Mouse (Mus musculus) heart, embryonic 14.5 days (tissue): ENCODE measurements around the gene Olfr1205. TPM values are rescaled to one million over a fixed set of nuclear protein-coding genes. Genes with fewer than 3 reads are reported as not detected.

Experiments
- ATAC-seq: fragments of 200-750 bp; cut with Nextera tagmentation; 2 replicates; pipeline ENCODE4 v1.8.0; 2017; ENCODE audit warnings: low read depth, moderate TSS enrichment; ENCODE audit not compliant: insufficient number of reproducible peaks, insufficient read depth, low FRiP score
- H3K27ac ChIP-seq, 2 experiments: fragments of 200-500 bp in 1 of 2; fragments of 300-500 bp in 1 of 2; sonication (generic) in 1 of 2; replicated peaks in 1 of 2; 2 replicates each; pipeline ENCODE4 v1.5.1; 2012 to 2014; ENCODE audit warnings: low read depth in 2 of 2, low read length in 2 of 2, control low read depth in 1 of 2, mild to moderate bottlenecking in 1 of 2, mixed read lengths in 1 of 2; ENCODE audit not compliant: control insufficient read depth in 1 of 2, insufficient read depth in 1 of 2
- H3K27me3 ChIP-seq: fragments of 300-500 bp; sonication (generic); 2 replicates; pipeline ENCODE4 v1.6.1; 2014; ENCODE audit warnings: mild to moderate bottlenecking, low read length, control low read depth; ENCODE audit not compliant: control insufficient read depth, insufficient read depth
- H3K36me3 ChIP-seq: fragments of 300-500 bp; sonication (generic); 2 replicates; pipeline ENCODE4 v1.6.1; 2014; ENCODE audit warnings: mild to moderate bottlenecking, control low read depth, low read length, mixed read lengths; ENCODE audit not compliant: control insufficient read depth, insufficient read depth
- H3K4me1 ChIP-seq, 2 experiments: fragments of 200-500 bp in 1 of 2; fragments of 300-500 bp in 1 of 2; sonication (generic) in 1 of 2; 2 replicates each; pipeline ENCODE4 v1.6.1; 2012 to 2014; ENCODE audit warnings: low read length in 2 of 2, control low read depth in 1 of 2, mixed read lengths in 1 of 2; ENCODE audit not compliant: control insufficient read depth in 2 of 2, insufficient read depth in 2 of 2
- H3K4me2 ChIP-seq: fragments of 300-500 bp; sonication (generic); 2 replicates; pipeline ENCODE4 v1.6.1; 2014; ENCODE audit warnings: mild to moderate bottlenecking, low read length
- H3K4me3 ChIP-seq, 2 experiments: fragments of 200-500 bp in 1 of 2; fragments of 300-500 bp in 1 of 2; sonication (generic) in 1 of 2; 2 replicates each; pipeline ENCODE4 v1.5.1; 2012 to 2014; ENCODE audit warnings: low read length in 2 of 2, mild to moderate bottlenecking in 2 of 2, control low read depth in 1 of 2, low read depth in 1 of 2, moderate library complexity in 1 of 2; ENCODE audit not compliant: control insufficient read depth in 1 of 2, insufficient read depth in 1 of 2
- H3K9ac ChIP-seq: fragments of 300-500 bp; sonication (generic); 2 replicates; pipeline ENCODE4 v1.6.1; 2014; ENCODE audit warnings: mild to moderate bottlenecking, low read length
- H3K9me3 ChIP-seq: fragments of 300-500 bp; sonication (generic); 2 replicates; pipeline ENCODE4 v1.6.1; 2016; ENCODE audit warnings: low read length, control low read depth; ENCODE audit not compliant: control insufficient read depth
- WGBS: fragments of 180-500 bp; shearing (Covaris S2); extraction: QIAGEN DNeasy Blood & Tissue Kit; methylation state at CpG from one replicate; pipeline ENCODE4 v1.1.7; 2014; 5-methylcytosine and 5-hydroxymethylcytosine counted together
- polyA plus RNA-seq: library from polyadenylated mRNA; unstranded; fragments of >200 nt; fragmentation: Nextera tagmentation; extraction: Ambion mirVana; gene quantifications from 2 replicates; pipeline ENCODE4 v1.2.1, GENCODE M21; 2014

Gene Olfr1205
- not detected in 2 replicates for polyA plus RNA-seq

DNA sequence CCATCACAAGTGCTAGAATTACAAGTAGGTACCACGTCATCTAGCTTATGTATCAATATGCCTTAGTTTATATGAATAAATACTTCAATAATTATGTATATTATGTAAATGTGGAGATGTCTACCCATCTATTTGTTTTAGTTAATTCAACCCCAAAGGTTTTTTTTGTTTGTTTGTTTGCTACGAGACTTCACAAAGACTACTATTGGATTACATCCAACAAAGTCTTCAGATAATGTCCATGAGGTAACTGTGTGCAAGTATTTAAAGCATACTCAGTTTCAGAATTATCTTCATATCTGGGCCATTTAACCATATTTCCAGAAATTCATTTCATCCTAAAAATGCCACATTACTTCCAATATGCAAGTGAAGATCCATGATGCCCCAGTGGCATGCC is at the start of gene Olfr1205:
TSS of gene Olfr1205 (plus strand) at position 301 of the 400 bp plus-strand sequence.
- 76% methylated on average over 2 of the region's 2 CpGs for WGBS
- no peak for ATAC-seq

DNA sequence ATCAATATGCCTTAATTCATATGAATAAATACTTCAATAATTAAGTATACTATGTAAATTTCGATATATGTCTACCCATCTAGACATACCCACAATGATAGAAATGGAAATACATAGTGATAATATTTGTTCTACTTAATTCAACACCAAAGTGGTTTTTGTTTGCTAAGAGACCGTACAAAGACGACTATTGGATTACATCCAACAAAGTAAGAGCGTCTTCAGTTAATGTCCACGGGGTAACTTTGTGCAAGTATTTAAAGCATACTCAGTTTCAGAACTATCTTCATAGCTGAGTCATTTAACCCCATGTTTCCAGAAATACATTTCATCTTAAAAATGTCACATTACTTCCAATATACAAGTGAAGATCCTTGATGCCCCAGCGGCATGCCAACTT is 36.8 kb upstream of the Olfr1205 start, which contains the start of gene Olfr1201:
TSS of gene Olfr1201 (plus strand) at position 301 of the 400 bp plus-strand sequence.
- Histone ChIP-seq H3K4me1 (no peaks in the 10 kb centered on the region), H3K36me3 (no peaks in the 10 kb centered on the region), H3K9ac (no peak within 1 kb of the TSS), H3K27ac (no peak within 1 kb of the TSS), H3K4me2 (no peak within 1 kb of the TSS), H3K27me3 (no peaks in the 10 kb centered on the region), H3K4me3 (no peak within 1 kb of the TSS), H3K9me3 (no peaks in the 10 kb centered on the region)
- 78% methylated on average over 6 of the region's 6 CpGs for WGBS
- ATAC-seq: no peak

More for the DNA sequence above, at the start of gene Olfr1205:
- no peak within 1 kb of the TSS for H3K4me3 ChIP-seq
- no peaks in the 10 kb centered on the region for H3K27me3 ChIP-seq
- H3K9me3 ChIP-seq: no peaks in the 10 kb centered on the region
- no peak within 1 kb of the TSS for H3K9ac ChIP-seq
- H3K36me3 ChIP-seq: no peaks in the 10 kb centered on the region
- no peak within 1 kb of the TSS for H3K4me2 ChIP-seq
- no peaks in the 10 kb centered on the region for H3K4me1 ChIP-seq
- H3K27ac ChIP-seq: no peak within 1 kb of the TSS

DNA sequence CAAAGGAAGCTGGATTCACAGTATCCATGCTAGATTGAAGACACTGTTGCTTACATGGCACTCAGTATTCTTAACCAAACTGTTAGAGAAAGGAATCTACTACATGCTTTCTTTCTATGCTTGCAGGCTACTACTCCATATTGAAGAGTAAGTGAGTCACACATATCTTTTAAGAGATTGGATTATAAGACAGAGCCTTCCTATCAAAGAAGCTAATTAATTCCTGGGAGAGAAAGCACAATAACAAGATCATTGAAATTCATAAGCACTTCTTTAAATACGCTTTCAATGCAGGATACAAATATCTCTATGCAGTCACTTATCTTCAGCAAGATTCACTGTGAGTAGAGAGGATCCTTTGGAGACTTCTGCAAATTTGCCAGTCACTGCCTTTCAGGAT is 15.3 kb upstream of the Olfr1205 start, which contains the start of gene Olfr1202:
TSS of gene Olfr1202 (plus strand) at position 301 of the 400 bp plus-strand sequence.
- Histone ChIP-seq H3K4me2 (no peak within 1 kb of the TSS), H3K36me3 (no peaks in the 10 kb centered on the region), H3K4me1 (no peaks in the 10 kb centered on the region), H3K27ac (no peak within 1 kb of the TSS), H3K4me3 (no peak within 1 kb of the TSS), H3K9me3 (no peaks in the 10 kb centered on the region), H3K27me3 (no peaks in the 10 kb centered on the region), H3K9ac (no peak within 1 kb of the TSS)
- no peak for ATAC-seq
- WGBS: 72% methylated on average over 1 of the region's 1 CpGs

DNA sequence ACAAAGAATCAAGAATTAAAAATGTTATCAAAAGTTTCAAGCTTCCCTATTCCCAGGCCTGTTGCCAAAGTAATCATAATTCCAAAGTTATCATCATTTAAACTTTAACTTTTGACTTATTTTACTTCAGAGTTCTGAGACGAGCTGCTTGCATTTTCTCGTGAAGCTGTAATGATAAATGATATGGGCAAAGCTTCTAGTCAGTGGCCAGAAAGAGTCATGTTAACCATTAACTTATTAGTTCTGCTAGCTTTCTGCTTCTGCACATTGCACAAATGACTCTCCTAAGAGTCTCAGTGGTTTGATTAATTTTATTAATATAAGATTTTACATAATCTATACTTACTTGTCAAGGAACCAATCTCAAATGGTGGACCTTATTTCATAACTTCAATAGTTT is 8.9 kb downstream of the Olfr1205 start:
- no peak overlapping the region for H3K4me3 ChIP-seq
- H3K9me3 ChIP-seq: no peaks in the 10 kb centered on the region
- WGBS: 78% methylated on average over 2 of the region's 2 CpGs
- H3K4me2 ChIP-seq: no peak overlapping the region
- H3K9ac ChIP-seq: no peak overlapping the region
- no peaks in the 10 kb centered on the region for H3K27me3 ChIP-seq
- H3K27ac ChIP-seq: no peak overlapping the region
- no peaks in the 10 kb centered on the region for H3K4me1 ChIP-seq
- no peak for ATAC-seq
- H3K36me3 ChIP-seq: no peaks in the 10 kb centered on the region

DNA sequence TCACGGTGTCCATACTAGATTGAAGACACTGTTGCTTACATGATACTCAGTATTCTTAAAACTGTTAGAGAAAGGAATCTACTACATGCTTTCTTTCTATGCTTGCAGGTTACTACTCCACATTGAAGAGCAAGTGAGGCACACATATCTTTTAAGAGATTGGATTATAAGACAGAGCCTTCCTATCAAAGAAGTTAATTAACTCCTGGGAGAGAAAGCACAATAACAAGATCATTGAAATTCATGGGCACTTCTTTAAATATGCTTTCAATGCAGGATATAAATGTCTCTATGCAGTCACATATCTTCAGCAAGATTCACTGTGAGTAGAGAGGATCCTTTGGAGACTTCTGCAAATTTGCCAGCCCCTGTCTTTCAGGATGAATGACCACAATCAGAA is 19.5 kb downstream of the Olfr1205 start, which contains the start of gene Olfr1204:
TSS of gene Olfr1204 (plus strand) at position 301 of the 400 bp plus-strand sequence.
- no peak for ATAC-seq
- no peaks in the 10 kb centered on the region; the same call in 1 of the 2 replicates for H3K9me3 ChIP-seq
- no peaks in the 10 kb centered on the region for H3K36me3 ChIP-seq
- no peak within 1 kb of the TSS for H3K4me3 ChIP-seq
- no peaks in the 10 kb centered on the region for H3K27me3 ChIP-seq
- WGBS: 83% methylated on average over 1 of the region's 1 CpGs
- no peak within 1 kb of the TSS for H3K4me2 ChIP-seq
- H3K27ac ChIP-seq: no peak within 1 kb of the TSS
- no peak within 1 kb of the TSS for H3K9ac ChIP-seq
- no peaks in the 10 kb centered on the region for H3K4me1 ChIP-seq

DNA sequence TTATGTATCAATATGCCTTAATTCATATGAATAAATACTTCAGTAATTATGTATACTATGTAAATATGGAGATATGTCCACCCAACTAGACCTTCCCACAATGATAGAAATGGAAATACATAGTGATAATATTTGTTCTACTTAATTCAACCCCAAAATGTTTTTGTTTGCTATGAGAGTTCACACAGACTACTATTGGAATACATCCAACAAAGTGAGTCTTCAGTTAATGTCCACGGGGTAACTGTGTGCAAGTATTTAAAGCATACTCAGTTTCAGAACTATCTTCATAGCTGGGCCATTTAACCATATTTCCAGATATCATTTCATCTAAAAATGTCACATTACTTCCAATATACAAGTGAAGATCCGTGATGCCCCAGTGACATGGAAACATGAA is 33.4 kb downstream of the Olfr1205 start, which contains the start of gene Olfr1206:
TSS of gene Olfr1206 (plus strand) at position 301 of the 400 bp plus-strand sequence.
- Histone ChIP-seq H3K4me3 (no peak within 1 kb of the TSS), H3K27ac (no peak within 1 kb of the TSS), H3K4me1 (no peaks in the 10 kb centered on the region), H3K27me3 (no peaks in the 10 kb centered on the region), H3K9ac (no peak within 1 kb of the TSS), H3K4me2 (no peak within 1 kb of the TSS), H3K36me3 (no peaks in the 10 kb centered on the region), H3K9me3 (no peaks in the 10 kb centered on the region)
- WGBS: 73% methylated on average over 2 of the region's 2 CpGs
- no peak for ATAC-seq

Other genes starting within 250 kb of the Olfr1205 start
- not detected in 2 replicates for gene Olfr1189, start 243.3 kb upstream of the Olfr1205 start, polyA plus RNA-seq
- gene Olfr1191-ps1, start 189.2 kb upstream of the Olfr1205 start, polyA plus RNA-seq: not detected in 2 replicates
- not detected in 2 replicates for gene Olfr1192-ps1, start 181.2 kb upstream of the Olfr1205 start, polyA plus RNA-seq
- gene Olfr1193, start 154.1 kb upstream of the Olfr1205 start, polyA plus RNA-seq: not detected in 2 replicates
- gene Olfr1195, start 140.6 kb upstream of the Olfr1205 start, polyA plus RNA-seq: not detected in 2 replicates
- not detected in 2 replicates for gene Olfr1196, start 125.1 kb upstream of the Olfr1205 start, polyA plus RNA-seq
- gene Olfr1197, start 97.4 kb upstream of the Olfr1205 start, polyA plus RNA-seq: not detected in 2 replicates
- gene Olfr1198, start 78.4 kb upstream of the Olfr1205 start, polyA plus RNA-seq: not detected in 2 replicates
- not detected in 2 replicates for gene Olfr1199, start 69.3 kb upstream of the Olfr1205 start, polyA plus RNA-seq
- not detected in 2 replicates for gene Olfr1200, start 59.2 kb upstream of the Olfr1205 start, polyA plus RNA-seq
- gene Olfr1201, start 36.7 kb upstream of the Olfr1205 start, polyA plus RNA-seq: not detected in 2 replicates
- not detected in 2 replicates for gene Olfr1202, start 15.2 kb upstream of the Olfr1205 start, polyA plus RNA-seq
- gene Olfr1204, start 19.6 kb downstream of the Olfr1205 start, polyA plus RNA-seq: not detected in 2 replicates
- not detected in 2 replicates for gene Olfr1206, start 33.5 kb downstream of the Olfr1205 start, polyA plus RNA-seq
- not detected in 2 replicates for gene Olfr1208, start 72.6 kb downstream of the Olfr1205 start, polyA plus RNA-seq
- not detected in 2 replicates for gene Olfr1209, start 85.4 kb downstream of the Olfr1205 start, polyA plus RNA-seq
- not detected in 2 replicates for gene Olfr1211, start 108.4 kb downstream of the Olfr1205 start, polyA plus RNA-seq
- not detected in 2 replicates for gene Olfr1212, start 124.2 kb downstream of the Olfr1205 start, polyA plus RNA-seq
- not detected in 2 replicates for gene Gm13762, start 150.5 kb downstream of the Olfr1205 start, polyA plus RNA-seq
- gene Olfr1214, start 162.9 kb downstream of the Olfr1205 start, polyA plus RNA-seq: not detected in 2 replicates
- not detected in 2 replicates for gene Olfr1215, start 177.2 kb downstream of the Olfr1205 start, polyA plus RNA-seq
- not detected in 2 replicates for gene Olfr1216, start 188.6 kb downstream of the Olfr1205 start, polyA plus RNA-seq
- not detected in 2 replicates for gene Olfr1217, start 202.3 kb downstream of the Olfr1205 start, polyA plus RNA-seq
- not detected in 2 replicates for gene Olfr1218, start 231.4 kb downstream of the Olfr1205 start, polyA plus RNA-seq